Mouse (Mus musculus) hindbrain, embryonic 11.5 days (tissue): ENCODE results near the gene Cd36. TPM values are rescaled to one million over a fixed set of nuclear protein-coding genes. Genes with fewer than 3 reads are reported as not detected.
"Not testable (repeated sequence)": the region's sequence is repeated elsewhere in the genome, so short reads cannot be mapped to it uniquely, and the experiment has no call there.

ENCODE experiments used
- ATAC-seq: fragments of 200-750 bp; cut with Nextera tagmentation; 2 replicates; pipeline ENCODE4 v1.8.0; 2017; ENCODE audit warnings: mild to moderate bottlenecking, moderate TSS enrichment, moderate library complexity; ENCODE audit not compliant: low FRiP score
- DNase-seq: peaks from one replicate; pipeline ENCODE4 v3.0.0-alpha.2; 2015; ENCODE audit warnings: low spot score
- H3K27ac ChIP-seq: fragments of 300-500 bp; sonication (generic); 2 replicates; pipeline ENCODE4 v1.5.1; 2014; ENCODE audit warnings: mild to moderate bottlenecking, low read depth, low read length
- H3K27me3 ChIP-seq: fragments of 300-500 bp; sonication (generic); 2 replicates; pipeline ENCODE4 v1.6.1; 2014; ENCODE audit warnings: mild to moderate bottlenecking, low read length, moderate library complexity, mixed read lengths; ENCODE audit not compliant: control insufficient read depth, insufficient read depth
- H3K36me3 ChIP-seq: fragments of 300-500 bp; sonication (generic); 2 replicates; pipeline ENCODE4 v1.6.1; 2014; ENCODE audit warnings: mild to moderate bottlenecking, low read length, moderate library complexity, mixed read lengths; ENCODE audit not compliant: control insufficient read depth, insufficient read depth
- H3K4me1 ChIP-seq: fragments of 300-500 bp; sonication (generic); replicated peaks from 2 replicates; pipeline ENCODE4 v1.6.1; 2014; ENCODE audit warnings: low read length, mixed read lengths; ENCODE audit not compliant: control insufficient read depth, insufficient read depth
- H3K4me2 ChIP-seq: fragments of 300-500 bp; sonication (generic); replicated peaks from 2 replicates; pipeline ENCODE4 v1.6.1; 2014; ENCODE audit warnings: mild to moderate bottlenecking, low read depth, low read length
- H3K4me3 ChIP-seq: fragments of 300-500 bp; sonication (generic); 2 replicates; pipeline ENCODE4 v1.5.1; 2014; ENCODE audit warnings: low read depth, low read length
- H3K9ac ChIP-seq: fragments of 300-500 bp; sonication (generic); 2 replicates; pipeline ENCODE4 v1.6.1; 2014; ENCODE audit warnings: low read depth, low read length
- H3K9me3 ChIP-seq: fragments of 300-500 bp; sonication (generic); 2 replicates; pipeline ENCODE4 v1.6.1; 2016; ENCODE audit warnings: low read length; ENCODE audit not compliant: control insufficient read depth
- WGBS: fragments of 180-500 bp; shearing (Covaris S2); extraction: QIAGEN DNeasy Blood & Tissue Kit; methylation state at CpG from one replicate; pipeline ENCODE4 v1.1.7; 2014; 5-methylcytosine and 5-hydroxymethylcytosine counted together
- polyA plus RNA-seq: library from polyadenylated mRNA; unstranded; fragments of >200 nt; fragmentation: Nextera tagmentation; extraction: Ambion mirVana; gene quantifications from 2 replicates; pipeline ENCODE4 v1.2.1, GENCODE M21; 2014

The Cd36 gene
- polyA plus RNA-seq: 2.2 and 2.8 TPM in 2 replicates

DNA sequence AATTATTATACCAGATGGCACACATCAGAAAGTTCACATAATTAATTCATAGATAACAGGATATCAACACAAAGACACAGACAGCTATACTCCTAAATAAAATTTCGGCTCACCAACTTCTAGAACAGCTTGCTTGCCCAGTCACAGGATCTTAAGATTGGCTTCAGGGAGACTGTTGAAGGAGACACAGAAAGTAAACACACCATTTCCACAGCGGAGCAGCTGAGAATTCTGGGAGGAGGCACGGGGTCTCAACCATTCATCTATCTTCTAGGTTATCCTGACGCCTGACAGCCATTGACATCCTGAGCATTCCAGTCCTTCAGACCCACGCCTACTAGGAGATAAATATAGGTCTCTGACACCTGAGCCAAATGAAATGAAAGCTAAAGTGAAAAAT lies at the start of gene Cd36:
Gene Cd36 (minus strand): TSS at position 204 of the 400 bp plus-strand sequence.
- no peaks in the 10 kb centered on the region for H3K36me3 ChIP-seq
- no peak within 1 kb of the TSS for H3K27ac ChIP-seq
- ATAC-seq (no peak), DNase-seq (no peak)
- H3K4me3 ChIP-seq: no peak within 1 kb of the TSS
- H3K27me3 ChIP-seq: no peaks in the 10 kb centered on the region
- WGBS: 54% methylated on average over 5 of the region's 5 CpGs
- H3K4me1 ChIP-seq: no peaks in the 10 kb centered on the region
- no peaks in the 10 kb centered on the region for H3K9me3 ChIP-seq
- no peak within 1 kb of the TSS for H3K4me2 ChIP-seq
- no peak within 1 kb of the TSS for H3K9ac ChIP-seq

- DNase-seq: no peak
- ATAC-seq: no peak
- no peaks in the 10 kb centered on the region for H3K9me3 ChIP-seq
- WGBS: 62% methylated on average over 1 of the region's 1 CpGs
- H3K27ac ChIP-seq: no peak overlapping the region
- no peaks in the 10 kb centered on the region for H3K36me3 ChIP-seq
- H3K4me1 ChIP-seq: no peaks in the 10 kb centered on the region
- no peak overlapping the region for H3K9ac ChIP-seq
- H3K4me3 ChIP-seq: no peak overlapping the region
- H3K27me3 ChIP-seq: no peaks in the 10 kb centered on the region
- no peak overlapping the region for H3K4me2 ChIP-seq
Observed at GRCm38 (mm10) chr5:17934501-17934900, 45.9 kb upstream of the Cd36 start.

GRCm38 (mm10) chr5:17931588-17931987 lies 43.0 kb upstream of the Cd36 start:
- H3K4me3 ChIP-seq, H3K4me2 ChIP-seq, H3K36me3 ChIP-seq, H3K9me3 ChIP-seq, H3K4me1 ChIP-seq, DNase-seq, H3K27ac ChIP-seq, ATAC-seq, H3K9ac ChIP-seq, H3K27me3 ChIP-seq: not testable (repeated sequence)
- 96% methylated on average over 2 of the region's 2 CpGs for WGBS

DNA sequence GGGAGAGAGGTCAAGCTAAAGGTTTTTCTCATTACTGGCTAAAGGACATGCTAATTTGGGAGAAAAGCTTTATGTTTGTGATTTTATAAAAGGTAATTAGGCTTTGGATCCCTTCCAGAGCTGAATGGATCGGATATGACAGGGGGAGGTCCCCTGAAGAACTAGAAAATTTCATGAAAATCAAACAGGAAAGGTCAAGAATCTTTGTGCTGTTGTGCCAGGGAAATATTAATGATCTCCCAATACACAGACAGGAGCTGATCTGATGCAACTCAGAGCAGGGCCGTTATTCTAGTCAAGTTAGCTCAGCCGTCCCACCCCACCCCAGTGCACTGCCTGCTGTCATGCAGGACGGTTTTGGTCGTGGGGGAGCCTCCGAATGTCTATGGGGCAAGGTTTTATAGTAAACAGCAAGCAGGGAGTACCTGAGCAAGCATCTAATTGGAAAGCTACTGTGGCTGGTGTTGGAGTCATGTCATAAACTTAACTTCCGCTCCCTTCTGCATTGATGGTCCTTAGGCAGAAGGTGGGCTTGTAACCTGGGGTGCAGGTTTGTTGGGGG lies 40.5 kb upstream of the Cd36 start:
- H3K27me3 ChIP-seq: no peaks in the 10 kb centered on the region
- no peaks in the 10 kb centered on the region for H3K4me1 ChIP-seq
- no peak overlapping the region for H3K4me3 ChIP-seq
- 62% methylated on average over 7 of the region's 7 CpGs for WGBS
- no peak overlapping the region for H3K9ac ChIP-seq
- H3K9me3 ChIP-seq: no peaks in the 10 kb centered on the region
- no peak overlapping the region for H3K27ac ChIP-seq
- ATAC-seq: no peak
- no peak overlapping the region for H3K4me2 ChIP-seq
- no peaks in the 10 kb centered on the region for H3K36me3 ChIP-seq
- DNase-seq: no peak

- H3K27ac ChIP-seq: no peak overlapping the region
- 30% methylated on average over 4 of the region's 4 CpGs for WGBS
- no peak overlapping the region for H3K4me2 ChIP-seq
- no peak overlapping the region for H3K4me3 ChIP-seq
- DNase-seq (no peak), ATAC-seq (peak; percentile 38; the same call in 1 of the 2 replicates)
- no peaks in the 10 kb centered on the region for H3K4me1 ChIP-seq
- no peaks in the 10 kb centered on the region for H3K27me3 ChIP-seq
- no peaks in the 10 kb centered on the region for H3K36me3 ChIP-seq
- H3K9me3 ChIP-seq: no peaks in the 10 kb centered on the region
- H3K9ac ChIP-seq: no peak overlapping the region
Observed at GRCm38 (mm10) chr5:17928471-17928870, 39.9 kb upstream of the Cd36 start.

DNA sequence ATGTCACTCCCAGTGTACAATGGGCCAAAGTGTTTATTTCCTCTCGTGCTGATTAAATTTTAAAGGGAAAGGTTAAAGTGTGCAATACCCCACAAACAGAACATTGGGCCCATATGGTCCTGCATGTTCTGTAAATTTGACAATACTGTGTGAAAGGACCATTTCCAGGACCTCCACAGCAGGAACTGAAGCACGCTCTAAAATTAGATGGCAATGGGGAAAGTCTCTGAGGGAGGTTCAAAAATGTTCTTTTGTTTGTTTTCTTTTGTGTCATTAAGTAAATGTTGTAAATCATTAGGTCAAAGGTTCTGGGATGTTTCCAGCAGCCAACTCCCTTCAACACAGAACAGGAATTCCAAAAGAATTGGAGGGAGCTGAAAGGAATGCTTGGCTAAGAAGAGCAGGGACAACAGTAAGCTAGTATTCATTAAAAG lies 35.5 kb upstream of the Cd36 start:
- DNase-seq (no peak), ATAC-seq (no peak)
- Histone ChIP-seq H3K4me2 (no peak overlapping the region), H3K27ac (no peak overlapping the region), H3K4me1 (no peaks in the 10 kb centered on the region), H3K4me3 (no peak overlapping the region), H3K27me3 (no peaks in the 10 kb centered on the region), H3K36me3 (no peaks in the 10 kb centered on the region), H3K9me3 (no peaks in the 10 kb centered on the region), H3K9ac (no peak overlapping the region)
- WGBS: 38% methylated on average over 2 of the region's 2 CpGs

DNA sequence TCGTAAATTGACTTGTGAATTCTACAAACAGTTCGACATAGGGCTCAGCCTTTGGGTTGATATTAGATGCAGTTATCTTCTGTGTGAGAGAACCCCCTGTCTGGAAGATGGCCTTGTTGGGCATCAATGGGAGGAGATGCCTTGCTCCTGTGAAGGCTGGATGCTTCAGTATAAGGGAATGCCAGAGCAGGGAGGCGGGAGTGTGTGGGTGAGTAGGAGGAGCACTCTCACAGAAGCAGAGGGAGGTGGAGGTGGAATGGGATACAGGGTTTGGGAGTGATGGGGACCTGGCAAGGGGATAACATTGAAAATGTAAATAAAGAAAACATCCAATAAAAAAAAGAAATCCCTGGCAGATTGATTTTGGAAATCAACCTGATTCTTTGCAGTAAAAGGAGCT lies 35.0 kb upstream of the Cd36 start:
- H3K27ac ChIP-seq: no peak overlapping the region
- 72% methylated on average over 3 of the region's 3 CpGs for WGBS
- no peak for ATAC-seq

GRCm38 (mm10) chr5:17918966-17919365 lies 30.4 kb upstream of the Cd36 start:
- WGBS: 78% methylated on average over 5 of the region's 5 CpGs
- Histone ChIP-seq H3K4me1 (no peaks in the 10 kb centered on the region), H3K4me3 (no peak overlapping the region), H3K27me3 (no peaks in the 10 kb centered on the region), H3K9ac (no peak overlapping the region), H3K27ac (no peak overlapping the region), H3K9me3 (no peaks in the 10 kb centered on the region), H3K36me3 (no peaks in the 10 kb centered on the region), H3K4me2 (no peak overlapping the region)
- no peak for DNase-seq
- ATAC-seq: no peak

More for the DNA sequence above, 35.0 kb upstream of the Cd36 start:
- no peak overlapping the region for H3K4me2 ChIP-seq
- no peak for DNase-seq
- H3K27me3 ChIP-seq: no peaks in the 10 kb centered on the region
- H3K4me1 ChIP-seq: no peaks in the 10 kb centered on the region
- H3K36me3 ChIP-seq: no peaks in the 10 kb centered on the region
- H3K9me3 ChIP-seq: no peaks in the 10 kb centered on the region
- H3K9ac ChIP-seq: no peak overlapping the region
- H3K4me3 ChIP-seq: no peak overlapping the region

GRCm38 (mm10) chr5:17904766-17905165 lies 16.2 kb upstream of the Cd36 start:
- Histone ChIP-seq H3K9ac (no peak overlapping the region), H3K4me1 (no peaks in the 10 kb centered on the region), H3K27ac (no peak overlapping the region), H3K36me3 (no peaks in the 10 kb centered on the region), H3K4me3 (no peak overlapping the region), H3K9me3 (no peaks in the 10 kb centered on the region), H3K27me3 (no peaks in the 10 kb centered on the region), H3K4me2 (no peak overlapping the region)
- 71% methylated on average over 7 of the region's 7 CpGs for WGBS
- no peak for ATAC-seq
- DNase-seq: no peak
